In genomic region chr2:30827749-30828475, GRCm38 (mm10) we compare ENCODE assay signal across 7 mouse cellular contexts. TPM values are rescaled to one million over a fixed set of nuclear protein-coding genes. Genes with fewer than 3 reads are reported as not detected.
A peak's percentile ranks its signal among the peaks of the same experiment; 100 is the strongest.
DNase-seq lines count a peak whose midpoint lies in the region; ATAC-seq and TF ChIP-seq lines count a peak whose summit lies in the region.

No protein-coding gene starts in this region.

- H3K9me3 ChIP-seq in embryonic facial prominence, embryonic 11.5 days (replicated peaks; ENCODE audit: control insufficient read depth, low read length): no peaks in the 10 kb centered on the region
- no peaks in the 10 kb centered on the region for H3K9me3 ChIP-seq in limb, embryonic 12.5 days
- H3K9me3 ChIP-seq in midbrain, embryonic 15.5 days: no peaks in the 10 kb centered on the region

- ATAC-seq in embryonic facial prominence, embryonic 11.5 days (replicated peaks; ENCODE audit: insufficient number of reproducible peaks, low FRiP score, low TSS enrichment, low read depth): peak; percentile 45
- peak; percentile 72 for ATAC-seq in limb, embryonic 12.5 days (ENCODE audit: insufficient number of reproducible peaks, insufficient read depth, low FRiP score, low TSS enrichment, low read depth)
- ATAC-seq in midbrain, embryonic 15.5 days (replicated peaks): peak; percentile 91

- peak overlapping the region; percentile 62 for H3K4me2 ChIP-seq in embryonic facial prominence, embryonic 11.5 days (ENCODE audit: low read depth, low read length)
- H3K4me2 ChIP-seq in limb, embryonic 12.5 days: peak overlapping the region; percentile 90
- H3K4me2 ChIP-seq in midbrain, embryonic 15.5 days: peak overlapping the region; percentile 95

- no peaks in the 10 kb centered on the region for H3K27me3 ChIP-seq in embryonic facial prominence, embryonic 11.5 days (ENCODE audit: control insufficient read depth, insufficient read depth, low read length)
- no peaks in the 10 kb centered on the region for H3K27me3 ChIP-seq in kidney, adult 2 months (replicated peaks; ENCODE audit: control insufficient read depth, insufficient read depth, low read length)
- no peaks in the 10 kb centered on the region for H3K27me3 ChIP-seq in limb, embryonic 12.5 days
- H3K27me3 ChIP-seq in midbrain, embryonic 15.5 days (replicated peaks): no peaks in the 10 kb centered on the region
- H3K27me3 ChIP-seq in spleen, adult 2 months (ENCODE audit: control insufficient read depth, insufficient read depth, low read length): no peaks in the 10 kb centered on the region

- peak; percentile 83 for TF ChIP-seq CTCF in kidney, adult 2 months (conservative IDR thresholded peaks at IDR 0.05; ENCODE audit: insufficient read depth, insufficient read length, low read depth, low read length)
- peak; percentile 98 for TF ChIP-seq CTCF in spleen, adult 2 months (IDR thresholded peaks at IDR 0.05; ENCODE audit: extremely low read depth, insufficient read depth, insufficient read length, insufficient replicate concordance)

- H3K36me3 ChIP-seq in embryonic facial prominence, embryonic 11.5 days (replicated peaks; ENCODE audit: control insufficient read depth, insufficient read depth, low read depth, low read length): peaks cover 18% of the 10 kb centered on the region
- no peaks in the 10 kb centered on the region; the same call in 1 of the 2 replicates for H3K36me3 ChIP-seq in kidney, adult 2 months (ENCODE audit: control insufficient read depth, insufficient read depth, low read length)
- peaks cover 40% of the 10 kb centered on the region for H3K36me3 ChIP-seq in limb, embryonic 12.5 days
- H3K36me3 ChIP-seq in midbrain, embryonic 15.5 days (replicated peaks): peaks cover 6% of the 10 kb centered on the region
- peaks cover 27% of the 10 kb centered on the region for H3K36me3 ChIP-seq in spleen, adult 2 months (ENCODE audit: control insufficient read depth, insufficient read depth, low read length)

- H3K9ac ChIP-seq in embryonic facial prominence, embryonic 11.5 days (replicated peaks; ENCODE audit: low read length): peak overlapping the region; percentile 88
- H3K9ac ChIP-seq in limb, embryonic 12.5 days (replicated peaks): peak overlapping the region; percentile 88
- H3K9ac ChIP-seq in midbrain, embryonic 15.5 days: peak overlapping the region; percentile 95

- H3K4me1 ChIP-seq in embryonic facial prominence, embryonic 11.5 days (ENCODE audit: control insufficient read depth, insufficient read depth, low read length): peaks cover 11% of the 10 kb centered on the region
- peaks cover 7% of the 10 kb centered on the region; the same call in 1 of the 2 replicates for H3K4me1 ChIP-seq in kidney, adult 2 months (ENCODE audit: control insufficient read depth, insufficient read depth, low read length)
- H3K4me1 ChIP-seq in limb, embryonic 12.5 days (replicated peaks): peaks cover 29% of the 10 kb centered on the region
- H3K4me1 ChIP-seq in midbrain, embryonic 15.5 days: peaks cover 17% of the 10 kb centered on the region
- peaks cover 7% of the 10 kb centered on the region; the same call in 1 of the 2 replicates for H3K4me1 ChIP-seq in spleen, adult 2 months (ENCODE audit: control insufficient read depth, insufficient read depth, insufficient read length)

- DNase-seq in adrenal gland, postnatal 14 days: peak; percentile 98
- peak; percentile 95 for DNase-seq in embryonic facial prominence, embryonic 11.5 days (ENCODE audit: low spot score)
- peak; percentile 93 to 99 for DNase-seq in heart, adult 18-20 months
- DNase-seq in kidney, adult 2 months: peak; percentile 96
- peak; percentile 83 to 92 for DNase-seq in spleen, adult 2 months (ENCODE audit: low read depth in 1 of 2, low spot score in 2 of 2)

- no peak for TF ChIP-seq POLR2A in kidney, adult 2 months (IDR thresholded peaks at IDR 0.05; ENCODE audit: low read depth, low read length)
- no peak; the same call in 1 of the 2 replicates for TF ChIP-seq POLR2A in spleen, adult 2 months (IDR thresholded peaks at IDR 0.05; ENCODE audit: low read depth, low read length)

- peak overlapping the region; percentile 74 for H3K4me3 ChIP-seq in embryonic facial prominence, embryonic 11.5 days (ENCODE audit: low read depth, low read length)
- peak overlapping the region; percentile 70 for H3K4me3 ChIP-seq in kidney, adult 2 months (ENCODE audit: insufficient read depth, low read depth, low read length)
- peak overlapping the region; percentile 99 for H3K4me3 ChIP-seq in limb, embryonic 12.5 days (replicated peaks)
- H3K4me3 ChIP-seq in midbrain, embryonic 15.5 days: peak overlapping the region; percentile 95
- H3K4me3 ChIP-seq in spleen, adult 2 months (ENCODE audit: extremely low read depth, insufficient read depth, insufficient read length): peak overlapping the region; percentile 86

- peak overlapping the region; percentile 42 for H3K27ac ChIP-seq in embryonic facial prominence, embryonic 11.5 days (replicated peaks; ENCODE audit: low read depth, low read length)
- H3K27ac ChIP-seq in kidney, adult 2 months (ENCODE audit: insufficient read depth, low read depth, low read length): no peak overlapping the region
- peak overlapping the region; percentile 67; the same call in 1 of the 2 replicates for H3K27ac ChIP-seq in limb, embryonic 12.5 days
- peak overlapping the region; percentile 73 for H3K27ac ChIP-seq in midbrain, embryonic 15.5 days
- H3K27ac ChIP-seq in spleen, adult 2 months (ENCODE audit: insufficient read depth, low read length): peak overlapping the region; percentile 70

- under 1% methylated on average over 63 of the region's 63 CpGs for WGBS in embryonic facial prominence, embryonic 11.5 days
- WGBS in kidney, adult 2 months: under 1% methylated on average over 63 of the region's 63 CpGs
- WGBS in limb, embryonic 12.5 days: under 1% methylated on average over 63 of the region's 63 CpGs
- under 1% methylated on average over 63 of the region's 63 CpGs for WGBS in midbrain, embryonic 15.5 days
- WGBS in spleen, adult 2 months: under 1% methylated on average over 63 of the region's 63 CpGs

RNA-seq across cellular contexts. Expression of gene Asb6, which starts 2.2 kb away (rescaled TPM):
- 22.3 and 25.8 TPM in 2 replicates for total RNA-seq in adrenal gland, postnatal 14 days (2021)
- 27.6 and 35.7 TPM in 2 replicates for polyA plus RNA-seq in embryonic facial prominence, embryonic 11.5 days (2014; fragmentation: Nextera tagmentation; extraction: Ambion mirVana)
- total RNA-seq in heart, adult 18-20 months (2021): 1 to 10 TPM; 6.6 to 7.4 TPM
- polyA plus RNA-seq in kidney, adult 2 months (2012; rRNA removed): 24.5 and 35.2 TPM in 2 replicates
- polyA plus RNA-seq in limb, embryonic 12.5 days (2016; fragmentation: Nextera tagmentation; extraction: Ambion mirVana): 44.9 and 47.4 TPM in 2 replicates
- polyA plus RNA-seq in midbrain, embryonic 15.5 days (2015; fragmentation: Nextera tagmentation; extraction: Ambion mirVana): 44.9 and 47.5 TPM in 2 replicates
- polyA plus RNA-seq in spleen, adult 2 months (2012; rRNA removed): 51.5 and 61.7 TPM in 2 replicates

RNA-seq across cellular contexts. Expression of gene Prrx2, which starts 6.9 kb away (rescaled TPM):
- 1.6 and 2.4 TPM in 2 replicates for total RNA-seq in adrenal gland, postnatal 14 days (2021)
- polyA plus RNA-seq in embryonic facial prominence, embryonic 11.5 days (2014; fragmentation: Nextera tagmentation; extraction: Ambion mirVana): 106 and 109 TPM in 2 replicates
- 1 to 10 TPM in 1 of 2 experiments, under 1 TPM in 1; 0.92 to 1.5 TPM for total RNA-seq in heart, adult 18-20 months (2021)
- polyA plus RNA-seq in kidney, adult 2 months (2012; rRNA removed): 4.7 and 6.7 TPM in 2 replicates
- polyA plus RNA-seq in limb, embryonic 12.5 days (2016; fragmentation: Nextera tagmentation; extraction: Ambion mirVana): 194 and 201 TPM in 2 replicates
- polyA plus RNA-seq in midbrain, embryonic 15.5 days (2015; fragmentation: Nextera tagmentation; extraction: Ambion mirVana): 3.7 and 4.0 TPM in 2 replicates
- 14.7 and 16.8 TPM in 2 replicates for polyA plus RNA-seq in spleen, adult 2 months (2012; rRNA removed)

RNA-seq across cellular contexts. Expression of gene Ntmt1, which starts 20.3 kb away (rescaled TPM):
- total RNA-seq in adrenal gland, postnatal 14 days (2021): 32.3 and 37.7 TPM in 2 replicates
- 98.9 and 101 TPM in 2 replicates for polyA plus RNA-seq in embryonic facial prominence, embryonic 11.5 days (2014; fragmentation: Nextera tagmentation; extraction: Ambion mirVana)
- total RNA-seq in heart, adult 18-20 months (2021): 10 to 100 TPM; 22.6 to 29.2 TPM
- polyA plus RNA-seq in kidney, adult 2 months (2012; rRNA removed): 26.4 and 27.3 TPM in 2 replicates
- polyA plus RNA-seq in limb, embryonic 12.5 days (2016; fragmentation: Nextera tagmentation; extraction: Ambion mirVana): 103 and 108 TPM in 2 replicates
- 122 and 123 TPM in 2 replicates for polyA plus RNA-seq in midbrain, embryonic 15.5 days (2015; fragmentation: Nextera tagmentation; extraction: Ambion mirVana)
- polyA plus RNA-seq in spleen, adult 2 months (2012; rRNA removed): 16.6 and 21.7 TPM in 2 replicates

RNA-seq across cellular contexts. Expression of gene 1700001O22Rik, which starts 24.5 kb away (rescaled TPM):
- 0.98 and 2.0 TPM in 2 replicates for total RNA-seq in adrenal gland, postnatal 14 days (2021)
- 1.8 and 3.6 TPM in 2 replicates for polyA plus RNA-seq in embryonic facial prominence, embryonic 11.5 days (2014; fragmentation: Nextera tagmentation; extraction: Ambion mirVana)
- total RNA-seq in heart, adult 18-20 months (2021): under 1 TPM; 0.49 to 0.74 TPM
- 1.7 and 4.1 TPM in 2 replicates for polyA plus RNA-seq in kidney, adult 2 months (2012; rRNA removed)
- polyA plus RNA-seq in limb, embryonic 12.5 days (2016; fragmentation: Nextera tagmentation; extraction: Ambion mirVana): 3.1 and 5.4 TPM in 2 replicates
- polyA plus RNA-seq in midbrain, embryonic 15.5 days (2015; fragmentation: Nextera tagmentation; extraction: Ambion mirVana): 1.2 and 1.7 TPM in 2 replicates
- polyA plus RNA-seq in spleen, adult 2 months (2012; rRNA removed): 0.46 and 0.67 TPM in 2 replicates
